8 mouse cellular contexts compared by ENCODE assay signal in the genomic region with DNA sequence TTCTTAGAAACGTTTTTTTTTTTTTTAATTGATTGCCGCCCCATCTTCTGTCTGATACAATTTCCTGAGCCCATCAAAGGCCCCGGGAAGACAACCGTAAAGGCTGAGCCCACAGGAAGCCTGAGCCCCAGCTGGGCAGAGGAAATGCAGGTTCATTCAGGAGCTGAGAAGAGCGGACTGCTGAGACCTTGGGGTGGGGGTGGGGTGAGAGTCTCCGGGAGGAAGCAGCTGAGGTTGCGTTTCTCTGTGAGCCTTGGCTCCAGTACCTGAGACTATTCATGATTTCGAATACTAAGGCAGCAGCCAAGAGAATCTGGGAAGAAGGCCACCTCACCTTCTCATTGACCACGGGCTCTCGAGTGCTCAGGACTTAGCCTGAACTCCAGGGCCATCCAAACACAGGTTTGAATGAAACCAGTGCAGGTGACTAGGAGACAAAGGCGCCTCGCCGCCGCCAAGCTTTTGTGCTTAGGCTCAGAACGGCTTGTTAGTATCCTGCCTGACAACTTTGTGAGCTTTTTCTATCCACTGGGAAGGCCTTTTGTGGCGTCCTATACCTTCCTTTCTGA. TPM values are rescaled to one million over a fixed set of nuclear protein-coding genes. Genes with fewer than 3 reads are reported as not detected.
A peak's percentile ranks its signal among the peaks of the same experiment; 100 is the strongest.
DNase-seq lines count a peak whose midpoint lies in the region; ATAC-seq and TF ChIP-seq lines count a peak whose summit lies in the region.

No protein-coding gene starts in this region.

- H3K9ac ChIP-seq in forebrain, embryonic 16.5 days (replicated peaks; ENCODE audit: low read depth, low read length) = peak overlapping the region; percentile 71
- H3K9ac ChIP-seq in kidney, postnatal 0 days (ENCODE audit: low read depth, low read length) = 0 out of 2 replicates have a peak overlapping the region, but pooled peaks have one; percentile 18

- H3K4me2 ChIP-seq in forebrain, embryonic 16.5 days (ENCODE audit: low read length) = peak overlapping the region; percentile 99
- peak overlapping the region; percentile 91 for H3K4me2 ChIP-seq in kidney, postnatal 0 days (ENCODE audit: low read length)
- H3K4me2 ChIP-seq in myocyte (ENCODE audit: low read depth) = peak overlapping the region; percentile 87

- peaks cover 17% of the 10 kb centered on the region for H3K4me1 ChIP-seq in forebrain, embryonic 16.5 days (replicated peaks; ENCODE audit: control insufficient read depth, insufficient read depth, low read length)
- peaks cover 15% of the 10 kb centered on the region for H3K4me1 ChIP-seq in kidney, postnatal 0 days (replicated peaks; ENCODE audit: insufficient read depth, low read length)

- no peak overlapping the region for H3ac ChIP-seq in myocyte (ENCODE audit: control insufficient read depth, insufficient read length)

- peak; percentile 5 for DNase-seq in gastrocnemius, postnatal 14 days
- no peak for DNase-seq in gastrocnemius, postnatal 4 days (ENCODE audit: low spot score in 2 of 2)
- peak; percentile 62 for DNase-seq in brain, adult 2 months (ENCODE audit: low read depth, low spot score)
- DNase-seq in kidney, postnatal 0 days (ENCODE audit: low spot score) = peak; percentile 30
- no peak for DNase-seq in layer of hippocampus, adult 18-20 months (ENCODE audit: low spot score in 2 of 2)
- no peak for DNase-seq in right cerebral cortex, postnatal 10 days (ENCODE audit: low spot score in 2 of 2)

- no peak for TF ChIP-seq POLR2A in myocyte (IDR thresholded peaks at IDR 0.05; ENCODE audit: insufficient read length, low read depth)

- no peak overlapping the region for H3K27ac ChIP-seq in forebrain, embryonic 16.5 days (ENCODE audit: low read length)
- H3K27ac ChIP-seq in kidney, postnatal 0 days = no peak overlapping the region

- intact Hi-C loops in gastrocnemius, postnatal 14 days (cut with DNase I; ENCODE audit: low total_unique reads) = no loop called here

- no peaks in the 10 kb centered on the region for H3K9me3 ChIP-seq in forebrain, embryonic 16.5 days (ENCODE audit: control insufficient read depth, low read length)
- no peaks in the 10 kb centered on the region for H3K9me3 ChIP-seq in kidney, postnatal 0 days (replicated peaks; ENCODE audit: low read length)

- H3K4me3 ChIP-seq in forebrain, embryonic 16.5 days (replicated peaks; ENCODE audit: low read length) = peak overlapping the region; percentile 56
- H3K4me3 ChIP-seq in kidney, postnatal 0 days (replicated peaks; ENCODE audit: low read depth, low read length) = peak overlapping the region; percentile 35
- peak overlapping the region; percentile 29 for H3K4me3 ChIP-seq in myocyte

- H3K79me2 ChIP-seq in myocyte (ENCODE audit: control insufficient read depth, insufficient read depth) = no peaks in the 10 kb centered on the region

- H3K27me3 ChIP-seq in forebrain, embryonic 16.5 days (replicated peaks; ENCODE audit: control insufficient read depth, insufficient read depth, low read length) = peaks cover 9% of the 10 kb centered on the region
- H3K27me3 ChIP-seq in kidney, postnatal 0 days (ENCODE audit: insufficient read depth, low read length) = peaks cover 5% of the 10 kb centered on the region; the same call in 1 of the 2 replicates
- no peaks in the 10 kb centered on the region for H3K27me3 ChIP-seq in myocyte (ENCODE audit: control insufficient read depth, insufficient read depth, insufficient read length)

- under 1% methylated on average over 16 of the region's 16 CpGs for WGBS in forebrain, embryonic 16.5 days
- 2% methylated on average over 16 of the region's 16 CpGs for WGBS in kidney, postnatal 0 days

- no peak for TF ChIP-seq CTCF in kidney, postnatal 0 days (IDR thresholded peaks at IDR 0.05; ENCODE audit: low read depth)

- no peaks in the 10 kb centered on the region for H3K36me3 ChIP-seq in forebrain, embryonic 16.5 days (ENCODE audit: control insufficient read depth, insufficient read depth)
- no peaks in the 10 kb centered on the region for H3K36me3 ChIP-seq in kidney, postnatal 0 days (ENCODE audit: insufficient read depth, low read length)
- H3K36me3 ChIP-seq in myocyte (ENCODE audit: control insufficient read depth, insufficient read depth) = no peaks in the 10 kb centered on the region

- ATAC-seq in forebrain, embryonic 16.5 days = peak; percentile 41; the same call in 1 of the 2 replicates
- no peak for ATAC-seq in kidney, postnatal 0 days (replicated peaks; ENCODE audit: low FRiP score, low read depth)

TF ChIP-seq in myocyte, 11 proteins besides CTCF, POLR2A, EP300 and RAD21:
- no peak for TF ChIP-seq MYOG (IDR thresholded peaks at IDR 0.05; ENCODE audit: control insufficient read depth in 1 of 3, insufficient read depth in 1 of 3, insufficient read length in 2 of 3, low read depth in 2 of 3)
- no peak for TF ChIP-seq E2F4 (IDR thresholded peaks at IDR 0.05; ENCODE audit: insufficient read depth)
- TF ChIP-seq TCF12 (IDR thresholded peaks at IDR 0.05; ENCODE audit: insufficient read depth, poor library complexity, severe bottlenecking) = no peak
- no peak for TF ChIP-seq CEBPB (IDR thresholded peaks at IDR 0.05; ENCODE audit: insufficient read depth, poor library complexity, severe bottlenecking)
- TF ChIP-seq TCF3 (IDR thresholded peaks at IDR 0.05; ENCODE audit: insufficient read length, low read depth) = no peak
- TF ChIP-seq MAX (IDR thresholded peaks at IDR 0.05; ENCODE audit: low read depth) = no peak
- no peak for TF ChIP-seq POLR2AphosphoS2 (IDR thresholded peaks at IDR 0.05; ENCODE audit: insufficient read length, low read depth)
- TF ChIP-seq REST (IDR thresholded peaks at IDR 0.05; ENCODE audit: insufficient read depth, insufficient read length) = no peak
- no peak for TF ChIP-seq MYOD1 (IDR thresholded peaks at IDR 0.05; ENCODE audit: control insufficient read depth in 1 of 3, insufficient read length in 2 of 3, low read depth in 2 of 3)
- no peak for TF ChIP-seq USF1 (IDR thresholded peaks at IDR 0.05; ENCODE audit: low read depth)
- no peak for TF ChIP-seq SRF (IDR thresholded peaks at IDR 0.05; ENCODE audit: control insufficient read depth, insufficient read length, low read depth)
TF ChIP-seq in myocyte: peak in this region for 0.

RNA-seq across cellular contexts. Expression of a gene that starts 0.7 kb away (rescaled TPM):
- total RNA-seq in gastrocnemius, postnatal 14 days (2021) = 1 to 10 TPM; 1.5 to 4.4 TPM
- total RNA-seq in gastrocnemius, postnatal 4 days (2021) = 1 to 10 TPM; 3.9 to 4.1 TPM
- polyA plus RNA-seq in forebrain, embryonic 16.5 days (2015; fragmentation: Nextera tagmentation; extraction: Ambion mirVana) = 1.5 and 2.0 TPM in 2 replicates
- polyA plus RNA-seq in kidney, postnatal 0 days (2015; fragmentation: Nextera tagmentation; extraction: Ambion mirVana) = 0.23 and 0.37 TPM in 2 replicates
- polyA plus RNA-seq in myocyte (2012; fragmentation: generic; extraction: Trizol) = 0.49 TPM
- 1 to 10 TPM; 4.1 to 4.2 TPM for total RNA-seq in layer of hippocampus, adult 18-20 months (2021)

RNA-seq across cellular contexts. Expression of a gene that starts 51.7 kb away (rescaled TPM):
- total RNA-seq in gastrocnemius, postnatal 14 days (2021) = 10 to 100 TPM; 44.0 to 51.5 TPM
- 100 to 1,000 TPM; 115 TPM for total RNA-seq in gastrocnemius, postnatal 4 days (2021)
- 317 and 327 TPM in 2 replicates for polyA plus RNA-seq in forebrain, embryonic 16.5 days (2015; fragmentation: Nextera tagmentation; extraction: Ambion mirVana)
- polyA plus RNA-seq in kidney, postnatal 0 days (2015; fragmentation: Nextera tagmentation; extraction: Ambion mirVana) = 106 and 120 TPM in 2 replicates
- 24.6 TPM for polyA plus RNA-seq in myocyte (2012; fragmentation: generic; extraction: Trizol)
- 100 to 1,000 TPM; 258 to 271 TPM for total RNA-seq in layer of hippocampus, adult 18-20 months (2021)

RNA-seq across cellular contexts. Expression of a gene that starts 58.0 kb away (rescaled TPM):
- 10 to 100 TPM; 19.1 to 38.8 TPM for total RNA-seq in gastrocnemius, postnatal 14 days (2021)
- total RNA-seq in gastrocnemius, postnatal 4 days (2021) = 10 to 100 TPM; 42.5 to 50.8 TPM
- polyA plus RNA-seq in forebrain, embryonic 16.5 days (2015; fragmentation: Nextera tagmentation; extraction: Ambion mirVana) = 32.2 and 35.3 TPM in 2 replicates
- polyA plus RNA-seq in kidney, postnatal 0 days (2015; fragmentation: Nextera tagmentation; extraction: Ambion mirVana) = 15.8 and 17.1 TPM in 2 replicates
- 8.4 TPM for polyA plus RNA-seq in myocyte (2012; fragmentation: generic; extraction: Trizol)
- total RNA-seq in layer of hippocampus, adult 18-20 months (2021) = 10 to 100 TPM; 88.7 to 98.0 TPM

Comparison
In these comparisons a context has a peak if more than half of its experiments do, and no peak if none do; other contexts are left out.
1. DNase-seq: peak in gastrocnemius, postnatal 14 days (single experiment), brain, adult 2 months (single experiment) and kidney, postnatal 0 days (single experiment); none in gastrocnemius, postnatal 4 days (0 of 2), layer of hippocampus, adult 18-20 months (0 of 2) and right cerebral cortex, postnatal 10 days (0 of 2).
2. Peak in every context shown above with its lines, with median percentiles within 50 percentile points of each other: H3K4me2 ChIP-seq and H3K4me3 ChIP-seq.